Mouse (Mus musculus) embryonic facial prominence, embryonic 15.5 days (tissue): ENCODE measurements around the gene Fam122a. TPM values are rescaled to one million over a fixed set of nuclear protein-coding genes. Genes with fewer than 3 reads are reported as not detected.
A peak's percentile ranks its signal among the peaks of the same experiment; 100 is the strongest.

Experiments
- ATAC-seq: fragments of 200-750 bp; cut with Nextera tagmentation; 2 replicates; pipeline ENCODE4 v1.8.0; 2017; ENCODE audit warnings: low read depth, moderate TSS enrichment; ENCODE audit not compliant: insufficient number of reproducible peaks, low FRiP score, low TSS enrichment
- H3K27ac ChIP-seq: fragments of 300-500 bp; sonication (generic); replicated peaks from 2 replicates; pipeline ENCODE4 v1.5.1; 2015; ENCODE audit warnings: mild to moderate bottlenecking, inconsistent platforms
- H3K27me3 ChIP-seq: fragments of 300-500 bp; sonication (generic); 2 replicates; pipeline ENCODE4 v1.6.1; 2015; ENCODE audit warnings: inconsistent platforms
- H3K36me3 ChIP-seq: fragments of 300-500 bp; sonication (generic); 2 replicates; pipeline ENCODE4 v1.6.1; 2015; ENCODE audit warnings: mild to moderate bottlenecking, inconsistent platforms
- H3K4me1 ChIP-seq: fragments of 300-500 bp; sonication (generic); 2 replicates; pipeline ENCODE4 v1.6.1; 2015; ENCODE audit warnings: inconsistent platforms
- H3K4me2 ChIP-seq: fragments of 300-500 bp; sonication (generic); replicated peaks from 2 replicates; pipeline ENCODE4 v1.6.1; 2015; ENCODE audit warnings: mild to moderate bottlenecking, inconsistent platforms
- H3K4me3 ChIP-seq: fragments of 300-500 bp; sonication (generic); replicated peaks from 2 replicates; pipeline ENCODE4 v1.5.1; 2015; ENCODE audit warnings: mild to moderate bottlenecking, inconsistent platforms
- H3K9ac ChIP-seq: fragments of 300-500 bp; sonication (generic); 2 replicates; pipeline ENCODE4 v1.6.1; 2015; ENCODE audit warnings: inconsistent platforms
- H3K9me3 ChIP-seq: fragments of 300-500 bp; sonication (generic); replicated peaks from 2 replicates; pipeline ENCODE4 v1.6.1; 2016; ENCODE audit warnings: inconsistent platforms
- WGBS: fragments of 180-500 bp; shearing (Covaris S2); methylation state at CpG from one replicate; pipeline ENCODE4 v1.1.7; 2015; 5-methylcytosine and 5-hydroxymethylcytosine counted together
- polyA plus RNA-seq: library from polyadenylated mRNA; unstranded; fragments of >200 nt; fragmentation: Nextera tagmentation; extraction: Ambion mirVana; gene quantifications from 2 replicates; pipeline ENCODE4 v1.2.1, GENCODE M21; 2015

Fam122a gene
- polyA plus RNA-seq, 1 experiment from 2014 or later = 55.5 TPM

DNA sequence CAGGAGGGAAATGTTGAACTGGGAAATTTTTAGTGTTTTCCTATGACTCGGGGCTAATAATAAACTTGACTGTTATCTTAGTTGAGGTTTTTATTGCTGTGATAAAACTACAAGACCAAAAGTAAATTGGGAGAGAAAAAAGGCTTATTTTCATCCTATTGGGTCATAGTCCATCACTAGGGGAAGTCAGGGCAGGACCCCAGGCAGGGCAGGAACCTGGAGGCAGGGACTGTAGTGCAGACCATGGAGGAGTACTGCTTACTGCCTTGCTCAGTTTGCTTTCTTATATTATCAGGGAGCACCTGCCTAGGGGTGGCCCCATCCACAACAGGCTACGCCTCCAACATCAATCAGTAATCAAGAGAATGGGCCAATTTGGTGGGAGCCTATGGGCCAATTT lies 22.7 kb downstream of the Fam122a start:
- no peak for ATAC-seq
- Histone ChIP-seq H3K9ac (no peak overlapping the region), H3K9me3 (no peaks in the 10 kb centered on the region), H3K4me3 (no peak overlapping the region), H3K4me1 (peaks cover 4% of the 10 kb centered on the region; the same call in 1 of the 2 replicates), H3K27me3 (no peaks in the 10 kb centered on the region), H3K36me3 (no peaks in the 10 kb centered on the region), H3K4me2 (no peak overlapping the region), H3K27ac (no peak overlapping the region)
- WGBS = 95% methylated on average over 2 of the region's 2 CpGs

DNA sequence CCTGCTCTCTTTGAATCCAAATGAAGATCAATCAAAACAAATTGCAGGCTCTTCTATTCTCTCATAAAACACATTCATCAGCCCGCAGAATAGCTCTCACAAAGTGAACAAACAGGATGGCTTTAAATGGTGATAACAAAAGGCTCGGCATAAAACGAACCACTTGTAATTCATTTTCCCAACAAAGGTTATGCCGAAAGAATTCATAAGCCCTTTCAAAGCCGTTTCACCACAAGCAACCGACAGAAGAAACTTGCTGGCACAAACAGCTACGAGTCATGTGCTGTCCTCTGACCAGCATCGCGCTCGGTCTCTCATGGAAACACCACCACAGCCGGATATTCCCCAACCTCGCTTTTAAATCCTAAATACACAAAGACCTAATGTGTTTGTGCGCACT lies 23.8 kb downstream of the Fam122a start:
- H3K9me3 ChIP-seq = no peaks in the 10 kb centered on the region
- H3K4me3 ChIP-seq = no peak overlapping the region
- H3K4me2 ChIP-seq = no peak overlapping the region
- no peak overlapping the region for H3K9ac ChIP-seq
- no peak for ATAC-seq
- no peaks in the 10 kb centered on the region for H3K36me3 ChIP-seq
- peaks cover 4% of the 10 kb centered on the region; the same call in 1 of the 2 replicates for H3K4me1 ChIP-seq
- no peaks in the 10 kb centered on the region for H3K27me3 ChIP-seq
- 76% methylated on average over 13 of the region's 13 CpGs for WGBS
- H3K27ac ChIP-seq = no peak overlapping the region

GRCm38 (mm10) chr19:24452441-24452898 lies 24.7 kb downstream of the Fam122a start:
- no peak overlapping the region for H3K27ac ChIP-seq
- ATAC-seq = 0 out of 2 replicates have a peak, but pooled peaks have one; percentile 47
- no peaks in the 10 kb centered on the region for H3K36me3 ChIP-seq

GRCm38 (mm10) chr19:24451626-24452025 lies 25.5 kb downstream of the Fam122a start:
- H3K4me2 ChIP-seq = no peak overlapping the region
- 78% methylated on average over 3 of the region's 3 CpGs for WGBS
- no peak overlapping the region for H3K4me3 ChIP-seq
- no peaks in the 10 kb centered on the region for H3K36me3 ChIP-seq
- no peaks in the 10 kb centered on the region for H3K27me3 ChIP-seq
- no peak for ATAC-seq
- no peaks in the 10 kb centered on the region for H3K9me3 ChIP-seq
- no peak overlapping the region for H3K27ac ChIP-seq
- H3K4me1 ChIP-seq = peaks cover 4% of the 10 kb centered on the region; the same call in 1 of the 2 replicates
- no peak overlapping the region for H3K9ac ChIP-seq

More at GRCm38 (mm10) chr19:24452441-24452898, 24.7 kb downstream of the Fam122a start:
- Histone ChIP-seq H3K9ac (no peak overlapping the region), H3K9me3 (no peaks in the 10 kb centered on the region), H3K4me1 (peaks cover 4% of the 10 kb centered on the region; the same call in 1 of the 2 replicates), H3K4me3 (no peak overlapping the region), H3K27me3 (no peaks in the 10 kb centered on the region), H3K4me2 (no peak overlapping the region)
- 22% methylated on average over 3 of the region's 3 CpGs for WGBS

DNA sequence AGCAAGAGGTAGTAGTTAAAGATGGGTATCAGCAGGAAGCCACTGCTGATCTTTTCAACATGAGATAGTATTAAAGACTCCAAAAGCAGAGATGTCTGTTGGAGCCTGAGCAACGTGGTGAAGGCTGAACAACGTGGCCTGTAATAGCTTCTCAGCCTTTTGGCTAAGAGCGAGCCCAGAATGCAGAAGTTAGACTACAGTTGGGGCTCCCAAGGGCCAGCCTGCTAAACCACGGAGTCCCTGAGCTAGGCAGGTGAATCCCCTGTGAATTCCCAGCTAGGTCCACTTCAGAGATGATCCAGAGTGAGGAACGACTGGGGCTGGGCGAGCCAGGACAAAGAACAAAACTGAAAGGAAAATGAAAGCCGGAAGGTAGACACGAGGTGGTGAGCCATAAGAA lies 26.4 kb downstream of the Fam122a start:
- H3K9ac ChIP-seq = no peak overlapping the region
- H3K27ac ChIP-seq = no peak overlapping the region
- no peaks in the 10 kb centered on the region for H3K36me3 ChIP-seq
- 89% methylated on average over 8 of the region's 8 CpGs for WGBS
- H3K27me3 ChIP-seq = no peaks in the 10 kb centered on the region
- H3K9me3 ChIP-seq = no peaks in the 10 kb centered on the region
- no peak overlapping the region for H3K4me3 ChIP-seq
- H3K4me1 ChIP-seq = peaks cover 4% of the 10 kb centered on the region; the same call in 1 of the 2 replicates
- ATAC-seq = no peak
- no peak overlapping the region for H3K4me2 ChIP-seq

DNA sequence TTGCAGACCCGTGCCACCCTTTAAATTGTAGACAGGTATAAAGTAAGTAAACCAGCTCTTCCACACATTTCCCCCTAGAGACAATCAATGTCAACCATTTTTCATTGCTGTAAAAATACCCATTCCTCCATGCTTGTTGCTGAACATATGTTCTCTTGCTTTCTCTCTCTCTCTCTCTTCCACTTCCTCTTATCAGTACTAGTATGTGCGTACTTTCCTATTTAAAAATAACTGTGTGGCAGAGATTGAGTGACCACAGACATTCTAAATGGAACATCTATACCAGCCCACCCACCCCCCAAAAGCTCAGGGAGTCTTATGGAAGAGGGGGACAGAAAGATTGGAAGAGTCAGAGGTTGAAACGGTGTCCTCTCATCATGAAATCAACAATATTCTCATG lies 32.8 kb downstream of the Fam122a start:
- 83% methylated on average over 3 of the region's 3 CpGs for WGBS

DNA sequence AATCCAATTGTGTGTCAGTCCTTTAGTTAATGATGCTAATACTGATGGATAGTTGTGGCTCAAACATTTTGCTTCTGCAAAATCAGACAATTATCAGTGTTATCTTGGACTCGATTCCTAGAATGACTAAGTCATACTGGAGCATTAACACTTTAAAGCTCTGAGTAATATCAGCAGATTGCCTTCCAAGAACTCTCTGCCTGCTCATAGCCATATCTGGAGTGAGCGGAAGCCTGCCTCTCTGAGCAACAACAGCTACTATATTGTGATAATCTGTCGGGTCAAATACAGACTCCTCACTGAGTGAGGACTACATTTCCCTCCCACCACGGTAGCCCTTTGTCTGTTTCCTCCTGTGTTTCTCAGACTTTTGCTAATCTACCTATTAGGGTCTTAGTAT lies 37.4 kb downstream of the Fam122a start:
- Histone ChIP-seq H3K27me3 (no peaks in the 10 kb centered on the region), H3K4me2 (no peak overlapping the region), H3K9ac (no peak overlapping the region), H3K4me1 (no peaks in the 10 kb centered on the region), H3K4me3 (no peak overlapping the region), H3K27ac (no peak overlapping the region), H3K9me3 (no peaks in the 10 kb centered on the region), H3K36me3 (no peaks in the 10 kb centered on the region)
- ATAC-seq = no peak
- WGBS = 80% methylated on average over 4 of the region's 4 CpGs

More for the DNA sequence above, 32.8 kb downstream of the Fam122a start:
- Histone ChIP-seq H3K4me2 (no peak overlapping the region), H3K9me3 (no peaks in the 10 kb centered on the region), H3K4me1 (no peaks in the 10 kb centered on the region), H3K9ac (no peak overlapping the region), H3K27me3 (no peaks in the 10 kb centered on the region), H3K27ac (no peak overlapping the region), H3K36me3 (no peaks in the 10 kb centered on the region), H3K4me3 (no peak overlapping the region)
- ATAC-seq = no peak

DNA sequence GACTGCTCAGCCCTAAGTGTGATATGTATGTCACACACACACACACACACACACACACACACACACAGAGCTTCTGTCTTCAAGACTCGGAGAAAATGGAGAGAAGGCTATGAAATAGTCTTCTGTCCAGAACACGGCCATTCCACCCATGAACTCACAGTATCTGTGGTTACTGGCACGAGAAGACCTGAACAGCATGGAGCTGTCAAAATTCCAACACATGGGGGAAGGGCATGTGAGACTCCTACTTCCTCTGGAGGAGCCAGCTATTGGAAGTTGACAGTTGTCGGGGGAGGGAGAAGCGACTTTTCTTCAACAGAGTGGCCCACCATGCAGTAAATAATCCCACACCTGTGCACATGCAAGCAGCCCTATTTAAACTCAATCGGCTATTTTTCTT lies 42.9 kb downstream of the Fam122a start:
- Histone ChIP-seq H3K27ac (no peak overlapping the region), H3K36me3 (no peaks in the 10 kb centered on the region), H3K4me1 (no peaks in the 10 kb centered on the region), H3K4me2 (no peak overlapping the region), H3K27me3 (no peaks in the 10 kb centered on the region), H3K9me3 (no peaks in the 10 kb centered on the region), H3K9ac (no peak overlapping the region), H3K4me3 (no peak overlapping the region)
- no peak for ATAC-seq
- 76% methylated on average over 6 of the region's 6 CpGs for WGBS

DNA sequence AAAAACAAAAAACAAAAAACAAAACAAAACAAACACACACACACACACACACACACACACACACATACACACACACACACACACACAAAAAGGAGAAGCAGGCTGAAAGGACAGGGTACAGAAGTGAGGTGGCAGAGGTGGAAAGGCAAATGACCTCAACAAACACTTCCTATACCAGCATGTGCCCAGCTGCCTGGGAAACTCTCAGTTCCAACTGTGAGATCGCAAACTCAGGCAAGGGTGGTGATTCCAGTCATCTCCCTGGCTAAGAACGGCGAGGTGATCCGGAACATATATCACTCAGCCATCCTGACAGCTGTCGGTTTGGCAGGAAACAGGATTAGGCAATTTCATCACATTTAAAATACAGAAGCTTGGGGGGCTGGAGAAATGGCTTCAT lies 44.7 kb downstream of the Fam122a start:
- Histone ChIP-seq H3K4me3 (no peak overlapping the region), H3K27ac (no peak overlapping the region), H3K27me3 (no peaks in the 10 kb centered on the region), H3K9ac (no peak overlapping the region), H3K4me1 (no peaks in the 10 kb centered on the region), H3K4me2 (no peak overlapping the region), H3K9me3 (no peaks in the 10 kb centered on the region), H3K36me3 (no peaks in the 10 kb centered on the region)
- no peak for ATAC-seq
- WGBS = 83% methylated on average over 5 of the region's 5 CpGs

- no peak overlapping the region for H3K4me3 ChIP-seq
- H3K4me1 ChIP-seq = no peaks in the 10 kb centered on the region
- no peaks in the 10 kb centered on the region for H3K27me3 ChIP-seq
- H3K9me3 ChIP-seq = no peaks in the 10 kb centered on the region
- no peak for ATAC-seq
- 88% methylated on average over 2 of the region's 2 CpGs for WGBS
- H3K36me3 ChIP-seq = no peaks in the 10 kb centered on the region
- no peak overlapping the region for H3K27ac ChIP-seq
- no peak overlapping the region for H3K9ac ChIP-seq
- H3K4me2 ChIP-seq = no peak overlapping the region
These were observed 45.8 kb downstream of the Fam122a start for GRCm38 (mm10) chr19:24431381-24431780.

- Histone ChIP-seq H3K9me3 (no peaks in the 10 kb centered on the region), H3K9ac (no peak overlapping the region), H3K4me1 (no peaks in the 10 kb centered on the region), H3K36me3 (no peaks in the 10 kb centered on the region), H3K4me3 (no peak overlapping the region), H3K27ac (no peak overlapping the region), H3K27me3 (no peaks in the 10 kb centered on the region; the same call in 1 of the 2 replicates), H3K4me2 (no peak overlapping the region)
- WGBS = 77% methylated on average over 3 of the region's 3 CpGs
- no peak for ATAC-seq
These were observed 49.1 kb downstream of the Fam122a start for GRCm38 (mm10) chr19:24428011-24428410.

DNA sequence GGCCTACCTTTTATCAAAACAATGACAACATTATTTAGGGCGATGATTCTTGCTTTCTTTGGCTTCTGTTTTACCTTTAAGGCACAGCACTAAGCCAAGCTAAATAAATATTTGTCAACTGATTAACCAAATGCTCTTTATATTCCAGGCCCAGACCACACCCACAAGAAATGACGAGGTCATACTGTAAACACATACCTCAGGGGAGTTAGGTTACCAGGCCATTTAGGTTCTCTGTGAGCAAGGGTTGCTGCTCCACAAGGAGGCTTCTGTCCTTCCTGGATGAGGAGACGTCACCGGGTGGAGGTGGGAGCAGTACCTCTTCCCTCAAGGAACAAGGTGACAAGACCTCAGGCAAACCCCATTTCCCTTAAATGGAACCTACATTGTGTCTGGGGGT lies 49.9 kb downstream of the Fam122a start:
- H3K4me1 ChIP-seq = no peaks in the 10 kb centered on the region
- 62% methylated on average over 4 of the region's 4 CpGs for WGBS
- H3K27ac ChIP-seq = no peak overlapping the region
- no peak overlapping the region for H3K9ac ChIP-seq
- H3K36me3 ChIP-seq = no peaks in the 10 kb centered on the region
- H3K9me3 ChIP-seq = no peaks in the 10 kb centered on the region
- no peaks in the 10 kb centered on the region; the same call in 1 of the 2 replicates for H3K27me3 ChIP-seq
- no peak for ATAC-seq
- no peak overlapping the region for H3K4me3 ChIP-seq
- H3K4me2 ChIP-seq = no peak overlapping the region
